Mouse (Mus musculus) hindbrain, embryonic 10.5 days (tissue): ENCODE measurements around the gene Nxph4. TPM values are rescaled to one million over a fixed set of nuclear protein-coding genes. Genes with fewer than 3 reads are reported as not detected.

Experiments
- DNase-seq: peaks from one replicate; pipeline ENCODE4 v3.0.0-alpha.2; 2017; ENCODE audit warnings: low spot score
- H3K27ac ChIP-seq: fragments of 300-500 bp; sonication (generic); 2 replicates; pipeline ENCODE4 v1.5.1; 2016; ENCODE audit warnings: mild to moderate bottlenecking, moderate library complexity
- H3K27me3 ChIP-seq: fragments of 300-500 bp; sonication (generic); 2 replicates; pipeline ENCODE4 v1.6.1; 2016; ENCODE audit warnings: mild to moderate bottlenecking; ENCODE audit not compliant: poor library complexity, insufficient read depth, severe bottlenecking
- H3K36me3 ChIP-seq: fragments of 300-500 bp; sonication (generic); 2 replicates; pipeline ENCODE4 v1.6.1; 2016; ENCODE audit warnings: mild to moderate bottlenecking, moderate library complexity
- H3K4me1 ChIP-seq: fragments of 300-500 bp; sonication (generic); replicated peaks from 2 replicates; pipeline ENCODE4 v1.6.1; 2016; ENCODE audit warnings: mild to moderate bottlenecking
- H3K4me3 ChIP-seq: fragments of 300-500 bp; sonication (generic); 2 replicates; pipeline ENCODE4 v1.5.1; 2016; ENCODE audit warnings: mild to moderate bottlenecking, moderate library complexity
- H3K9me3 ChIP-seq: fragments of 300-500 bp; sonication (generic); 2 replicates; pipeline ENCODE4 v1.6.1; 2016; ENCODE audit warnings: mild to moderate bottlenecking, moderate library complexity
- WGBS: fragments of 180-500 bp; shearing (Covaris S2); methylation state at CpG from one replicate; pipeline ENCODE4 v1.1.7; 2016; 5-methylcytosine and 5-hydroxymethylcytosine counted together
- polyA plus RNA-seq: library from polyadenylated mRNA; unstranded; fragments of >200 nt; fragmentation: Nextera tagmentation; extraction: Ambion mirVana; gene quantifications from 2 replicates; pipeline ENCODE4 v1.2.1, GENCODE M21; 2016

Nxph4 gene
- polyA plus RNA-seq, 1 experiment from 2014 or later = 70.9 TPM

DNA sequence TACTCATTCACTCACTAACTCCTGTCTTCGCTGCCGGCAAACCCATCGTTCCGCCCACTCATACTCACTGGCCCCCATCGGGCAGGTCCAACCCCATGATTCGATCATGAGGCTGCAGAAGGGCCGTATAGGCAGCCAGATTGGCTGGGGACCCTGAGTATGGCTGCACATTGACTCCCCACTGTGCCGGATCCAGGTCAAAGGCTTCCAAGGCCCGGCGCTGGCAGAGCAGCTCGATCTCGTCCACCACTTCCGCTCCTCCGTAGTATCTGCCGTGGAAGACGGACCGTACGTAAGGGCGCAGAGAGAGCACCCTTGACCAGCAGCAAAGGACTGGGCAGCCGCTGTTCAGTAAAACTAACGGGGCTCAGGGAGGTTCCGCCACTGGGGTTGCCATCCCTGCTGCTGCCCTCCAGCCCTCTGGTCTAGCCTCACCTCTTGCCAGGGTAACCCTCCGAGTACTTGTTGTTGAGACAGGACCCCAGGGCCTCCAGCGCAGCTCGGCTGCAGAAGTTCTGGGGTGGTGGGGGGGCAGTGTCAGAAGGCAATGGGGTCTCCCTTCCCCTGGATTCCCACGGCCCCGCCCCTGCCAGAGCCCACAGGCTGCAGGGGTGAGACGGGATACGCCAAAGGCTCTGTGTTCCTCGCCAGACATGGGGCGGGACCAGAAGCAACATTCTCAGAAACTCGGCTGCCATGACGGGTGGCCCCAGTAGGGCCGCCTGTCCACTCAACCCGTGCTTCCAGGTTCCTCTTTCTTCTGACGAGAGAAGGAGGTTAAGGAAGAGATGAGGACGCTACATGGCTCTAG, 14.3 kb downstream of the Nxph4 start:
- H3K4me3 ChIP-seq = peak overlapping the region; percentile 67; the same call in 1 of the 2 replicates
- peak overlapping the region; percentile 35; the same call in 1 of the 2 replicates for H3K27ac ChIP-seq
- DNase-seq = no peak
- peaks cover 83% of the 10 kb centered on the region for H3K27me3 ChIP-seq
- WGBS = 95% methylated on average over 37 of the region's 37 CpGs
- H3K4me1 ChIP-seq = peaks cover 77% of the 10 kb centered on the region
- H3K9me3 ChIP-seq = 0 out of 2 replicates have a peak, but pooled peaks cover 5% of the 10 kb centered on the region
- H3K36me3 ChIP-seq = peaks cover 41% of the 10 kb centered on the region

DNA sequence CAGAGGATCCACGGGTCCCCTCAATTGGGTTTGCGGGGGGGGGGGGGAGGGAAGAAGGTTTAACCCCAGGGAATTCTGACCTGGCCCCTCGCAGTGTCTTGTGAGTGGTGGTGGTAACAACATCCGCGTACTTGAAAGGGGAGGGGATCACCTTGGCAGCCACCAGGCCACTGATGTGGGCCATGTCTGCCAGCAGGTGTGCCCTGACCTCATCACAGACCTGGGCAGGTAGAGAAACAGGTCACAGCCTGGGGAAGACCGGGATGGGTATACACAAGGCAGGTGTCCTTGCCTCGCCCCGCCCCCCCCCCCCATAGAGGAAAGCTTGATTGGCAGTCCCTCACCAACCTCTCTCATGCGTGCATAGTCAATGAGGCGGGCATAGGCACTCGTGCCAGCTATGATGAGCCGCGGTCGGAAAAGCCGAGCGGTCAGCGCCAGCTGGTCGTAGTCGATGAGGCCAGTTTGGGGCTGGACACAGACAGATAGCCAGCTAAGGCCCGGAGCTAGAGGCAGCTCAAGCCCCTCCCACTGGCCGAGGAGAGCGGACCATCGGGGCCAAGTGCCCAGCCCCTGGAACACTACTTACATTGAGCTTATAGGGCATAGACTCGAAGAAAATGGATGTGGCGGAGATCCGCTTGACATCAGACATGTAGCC, 15.2 kb downstream of the Nxph4 start:
- WGBS = 95% methylated on average over 25 of the region's 26 CpGs
- H3K9me3 ChIP-seq = 0 out of 2 replicates have a peak, but pooled peaks cover 5% of the 10 kb centered on the region
- H3K4me1 ChIP-seq = peaks cover 77% of the 10 kb centered on the region
- no peak overlapping the region; the same call in 1 of the 2 replicates for H3K4me3 ChIP-seq
- no peak overlapping the region for H3K27ac ChIP-seq
- no peak for DNase-seq
- H3K27me3 ChIP-seq = peaks cover 83% of the 10 kb centered on the region
- peaks cover 41% of the 10 kb centered on the region for H3K36me3 ChIP-seq

DNA sequence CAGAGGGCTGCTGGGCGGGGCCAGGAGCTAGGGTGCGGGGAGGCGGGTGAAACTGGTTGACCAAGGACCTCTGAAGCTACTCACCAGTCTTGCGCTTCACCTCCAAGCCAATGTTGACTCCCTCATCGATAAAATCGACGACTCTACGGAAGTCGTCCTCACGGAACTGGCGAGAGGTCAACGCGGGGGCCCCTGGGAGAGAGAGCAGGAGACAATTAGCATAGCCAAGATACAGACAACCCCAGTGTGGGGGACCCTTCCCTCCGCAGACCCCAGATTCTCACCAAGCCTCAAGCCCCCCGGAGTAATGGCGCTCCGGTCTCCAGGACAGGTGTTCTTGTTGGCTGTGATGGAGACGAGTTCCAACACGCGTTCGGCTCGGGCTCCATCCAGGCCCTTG, 16.4 kb downstream of the Nxph4 start:
- H3K27me3 ChIP-seq = peaks cover 83% of the 10 kb centered on the region
- 91% methylated on average over 22 of the region's 22 CpGs for WGBS
- 0 out of 2 replicates have a peak, but pooled peaks cover 5% of the 10 kb centered on the region for H3K9me3 ChIP-seq
- peaks cover 87% of the 10 kb centered on the region for H3K4me1 ChIP-seq
- DNase-seq = no peak
- H3K27ac ChIP-seq = no peak overlapping the region
- H3K4me3 ChIP-seq = no peak overlapping the region
- peaks cover 41% of the 10 kb centered on the region for H3K36me3 ChIP-seq

DNA sequence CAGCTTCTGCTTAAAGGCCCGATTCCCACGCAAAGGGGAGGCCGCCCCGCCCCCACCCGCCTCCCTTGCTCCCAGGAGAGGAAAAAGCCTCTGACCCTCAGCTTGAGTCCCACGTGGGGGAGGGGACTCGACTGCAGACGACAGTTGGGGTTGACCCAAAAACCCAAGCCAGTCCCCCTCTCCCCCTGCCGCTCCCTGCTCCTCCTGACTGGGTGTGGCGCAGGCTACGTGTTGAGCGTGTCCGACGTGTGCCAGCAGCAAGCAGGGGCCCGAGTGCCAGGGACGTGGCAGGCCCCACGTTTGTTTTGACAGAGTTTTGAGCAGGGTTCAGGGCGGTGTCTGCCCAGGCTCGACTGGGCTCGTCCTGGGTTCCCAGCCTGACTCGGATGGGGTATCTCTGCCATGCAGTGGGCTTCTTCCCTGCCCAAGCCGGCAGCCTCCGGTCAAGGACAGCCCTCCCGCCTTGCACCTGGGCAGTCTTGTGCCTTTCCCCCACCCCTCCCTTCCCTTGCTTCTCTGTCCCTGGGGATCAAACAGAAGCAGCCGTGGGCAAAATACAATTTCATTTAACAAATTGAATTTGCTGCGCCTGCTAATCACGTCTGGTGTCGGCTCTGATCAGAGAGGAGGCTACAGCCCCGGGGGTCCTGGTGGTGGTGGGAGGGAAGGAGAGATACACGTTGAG, 17.6 kb downstream of the Nxph4 start:
- H3K27ac ChIP-seq = peak overlapping the region; percentile 79
- H3K9me3 ChIP-seq = 0 out of 2 replicates have a peak, but pooled peaks cover 5% of the 10 kb centered on the region
- WGBS = 6% methylated on average over 30 of the region's 30 CpGs
- DNase-seq = peak; percentile 59
- H3K4me3 ChIP-seq = peak overlapping the region; percentile 40
- H3K4me1 ChIP-seq = peaks cover 95% of the 10 kb centered on the region
- peaks cover 41% of the 10 kb centered on the region for H3K36me3 ChIP-seq
- peaks cover 90% of the 10 kb centered on the region for H3K27me3 ChIP-seq

DNA sequence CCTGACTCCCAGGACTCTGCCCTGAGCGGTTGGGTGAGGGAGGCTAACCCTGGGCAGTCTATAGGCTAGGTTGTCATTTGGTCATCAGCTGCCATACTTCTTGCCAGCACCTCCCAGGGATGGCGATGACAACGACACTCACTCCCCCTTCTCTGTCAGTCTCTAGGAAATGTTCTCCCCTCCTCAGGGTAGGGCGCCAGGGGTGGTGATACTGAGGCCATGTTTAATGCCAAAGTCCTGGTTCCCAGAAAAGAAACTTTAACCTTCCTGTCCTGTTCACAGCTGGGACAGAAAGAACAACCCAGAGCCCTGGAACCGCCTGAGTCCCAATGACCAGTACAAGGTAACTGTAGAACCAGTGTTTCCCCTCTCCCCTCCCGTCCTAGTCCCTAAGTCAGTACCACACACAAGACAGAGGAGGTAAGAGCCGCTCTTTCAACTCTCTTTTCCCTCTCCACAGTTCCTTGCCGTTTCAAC, 18.3 kb downstream of the Nxph4 start:
- Histone ChIP-seq H3K36me3 (peaks cover 41% of the 10 kb centered on the region), H3K9me3 (0 out of 2 replicates have a peak, but pooled peaks cover 5% of the 10 kb centered on the region), H3K4me3 (peak overlapping the region; percentile 40), H3K4me1 (peaks cover 95% of the 10 kb centered on the region), H3K27me3 (peaks cover 92% of the 10 kb centered on the region), H3K27ac (peak overlapping the region; percentile 79)
- no peak for DNase-seq
- 14% methylated on average over 8 of the region's 8 CpGs for WGBS

DNA sequence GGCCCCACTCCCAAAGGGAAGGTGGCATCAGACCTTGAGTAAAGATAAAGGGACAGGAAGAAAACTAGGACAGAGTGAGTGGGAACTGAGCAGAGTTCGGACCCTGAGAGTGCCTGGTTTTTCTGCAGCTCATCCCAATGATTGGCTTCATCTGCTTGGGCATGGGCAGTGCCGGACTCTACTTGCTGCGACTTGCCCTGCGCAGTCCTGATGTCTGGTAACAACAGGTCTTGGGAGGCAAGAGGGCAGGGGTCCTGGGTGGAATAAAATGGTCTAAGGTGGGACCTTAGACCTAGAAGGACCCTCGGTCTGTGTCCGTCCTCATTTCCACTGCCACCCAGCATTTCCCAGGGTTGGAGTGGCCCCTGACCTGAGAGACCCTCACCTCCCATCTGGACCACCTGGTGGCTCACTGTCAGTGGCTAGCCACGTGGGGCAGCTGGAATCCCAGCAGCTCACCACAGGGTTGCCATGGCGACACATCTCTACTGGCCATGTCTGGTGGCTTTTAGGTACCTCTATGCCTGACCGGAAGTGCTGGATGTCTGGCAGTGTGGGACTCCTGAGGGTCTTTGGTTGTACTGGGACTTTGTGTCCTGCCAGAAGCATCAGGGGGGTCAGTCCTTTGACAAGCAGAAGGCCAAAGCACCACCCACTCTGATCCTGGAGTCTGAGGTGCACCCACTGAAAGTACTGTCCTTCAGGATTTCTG, 18.9 kb downstream of the Nxph4 start:
- Histone ChIP-seq H3K27ac (peak overlapping the region; percentile 79), H3K4me3 (peak overlapping the region; percentile 40), H3K36me3 (peaks cover 36% of the 10 kb centered on the region), H3K9me3 (0 out of 2 replicates have a peak, but pooled peaks cover 5% of the 10 kb centered on the region), H3K27me3 (peaks cover 98% of the 10 kb centered on the region), H3K4me1 (peaks cover 95% of the 10 kb centered on the region)
- DNase-seq = peak; percentile 43
- WGBS = 20% methylated on average over 9 of the region's 9 CpGs

DNA sequence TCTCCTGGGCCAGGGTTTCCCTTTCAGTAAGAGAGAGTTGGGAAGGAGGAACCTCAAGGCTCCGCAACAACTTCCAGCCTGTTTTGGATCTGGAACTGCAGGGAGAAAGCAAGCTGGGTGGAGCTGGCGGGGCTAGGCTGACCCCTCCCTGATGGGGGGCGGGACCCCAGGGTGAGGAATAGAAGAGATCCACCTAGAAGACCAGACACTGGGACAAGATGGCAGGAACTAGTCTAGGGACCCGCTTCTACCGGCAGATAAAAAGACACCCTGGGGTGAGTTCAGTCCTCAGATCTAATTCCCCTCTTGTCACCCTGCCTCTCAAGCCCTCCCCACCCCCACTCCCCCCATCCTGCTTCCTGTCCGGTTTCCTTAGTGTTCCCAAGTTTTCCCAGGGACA, 19.6 kb downstream of the Nxph4 start, which contains the start of gene Ndufa4l2:
TSS of gene Ndufa4l2 (plus strand) at position 204 of the 400 bp plus-strand sequence.
- Histone ChIP-seq H3K27ac (peak within 1 kb of the TSS; percentile 89), H3K27me3 (peaks cover 98% of the 10 kb centered on the region), H3K4me3 (peak within 1 kb of the TSS; percentile 59), H3K9me3 (0 out of 2 replicates have a peak, but pooled peaks cover 2% of the 10 kb centered on the region), H3K4me1 (peaks cover 95% of the 10 kb centered on the region), H3K36me3 (peaks cover 29% of the 10 kb centered on the region)
- DNase-seq = no peak
- 4% methylated on average over 6 of the region's 6 CpGs for WGBS

DNA sequence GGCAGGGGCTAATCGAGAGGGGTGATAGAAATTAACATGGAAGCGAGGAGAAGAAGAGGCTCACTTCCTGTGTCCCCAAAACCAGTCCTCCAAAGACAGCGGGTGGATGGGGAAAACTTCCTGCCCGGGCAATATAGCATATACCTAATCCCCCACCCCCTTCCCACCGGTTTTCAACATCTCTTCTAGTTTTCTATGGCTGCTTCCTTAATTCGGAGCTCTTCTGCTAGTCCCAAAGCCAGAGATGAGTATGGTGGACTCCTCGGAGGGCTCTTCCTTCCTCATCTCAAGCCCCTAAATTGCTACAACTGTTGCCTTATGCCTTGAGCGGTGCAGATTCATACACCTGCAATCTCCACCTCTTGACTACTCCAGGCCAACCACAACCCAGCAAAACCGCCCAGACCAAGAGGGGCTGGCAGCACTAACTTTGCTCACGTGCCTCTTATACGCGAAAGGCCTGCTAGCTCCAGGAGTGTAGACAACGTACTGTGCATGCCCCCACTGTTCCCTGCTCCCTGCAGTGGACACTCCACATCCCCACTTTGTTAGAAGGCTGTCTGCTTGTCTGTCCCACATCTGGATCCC, 20.2 kb downstream of the Nxph4 start:
- Histone ChIP-seq H3K4me3 (peak overlapping the region; percentile 59), H3K27me3 (peaks cover 99% of the 10 kb centered on the region), H3K36me3 (peaks cover 24% of the 10 kb centered on the region), H3K27ac (peak overlapping the region; percentile 89), H3K4me1 (peaks cover 96% of the 10 kb centered on the region), H3K9me3 (0 out of 2 replicates have a peak, but pooled peaks cover under 1% of the 10 kb centered on the region)
- 11% methylated on average over 13 of the region's 13 CpGs for WGBS
- no peak for DNase-seq

DNA sequence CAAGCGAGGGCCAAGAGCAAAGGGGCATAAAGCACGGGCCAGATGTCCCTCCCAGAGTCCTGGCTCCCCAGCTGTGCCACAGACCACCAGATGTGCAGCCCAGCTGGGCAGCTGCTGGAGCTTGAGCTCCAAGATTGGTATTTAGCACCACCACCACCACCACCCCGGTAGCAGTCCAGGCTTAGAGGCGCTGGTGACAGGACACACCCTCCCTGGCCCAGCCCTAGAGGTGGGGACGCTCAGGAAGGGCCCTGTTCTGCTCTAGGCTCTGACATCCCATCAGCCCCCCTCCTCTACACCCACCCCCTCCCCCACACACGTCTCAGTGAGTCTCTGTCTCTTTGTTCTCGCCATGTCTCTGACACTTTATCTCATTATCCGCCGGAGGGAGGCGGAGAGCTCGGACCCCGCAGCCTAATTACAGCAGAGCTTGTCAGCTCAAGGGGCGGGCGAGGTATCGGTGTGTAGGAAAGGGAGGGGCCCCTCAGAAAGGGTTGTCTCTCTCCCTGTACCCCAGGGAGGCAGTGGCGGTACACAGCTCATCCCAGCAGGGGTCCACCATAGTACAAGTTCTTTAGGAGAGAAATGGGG, 20.8 kb downstream of the Nxph4 start:
- Histone ChIP-seq H3K4me3 (peak overlapping the region; percentile 59), H3K27ac (peak overlapping the region; percentile 89), H3K36me3 (peaks cover 18% of the 10 kb centered on the region), H3K27me3 (peaks cover 99% of the 10 kb centered on the region), H3K9me3 (no peaks in the 10 kb centered on the region), H3K4me1 (peaks cover 99% of the 10 kb centered on the region)
- WGBS = under 1% methylated on average over 16 of the region's 16 CpGs
- peak; percentile 63 for DNase-seq

DNA sequence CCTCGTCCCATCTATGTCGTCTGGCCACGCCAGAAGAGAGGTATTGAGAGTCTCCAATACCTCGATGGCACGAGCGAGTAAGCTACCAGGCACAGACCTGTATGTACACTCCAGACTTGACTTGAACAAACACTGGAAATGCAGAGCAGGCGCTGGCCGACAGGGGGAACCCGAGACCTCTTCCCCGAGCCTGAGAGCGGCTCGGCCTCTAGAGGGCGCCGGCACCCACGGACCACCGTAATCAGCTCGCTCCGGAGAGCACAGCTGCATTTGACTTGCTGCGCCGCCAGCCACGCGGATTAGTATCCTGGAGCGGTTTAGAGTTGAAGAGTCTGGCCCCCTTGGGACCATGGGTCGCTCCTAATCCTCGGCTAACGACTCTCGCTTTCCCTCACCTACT, 21.5 kb downstream of the Nxph4 start:
- WGBS = under 1% methylated on average over 27 of the region's 27 CpGs
- H3K27me3 ChIP-seq = peaks cover 99% of the 10 kb centered on the region

DNA sequence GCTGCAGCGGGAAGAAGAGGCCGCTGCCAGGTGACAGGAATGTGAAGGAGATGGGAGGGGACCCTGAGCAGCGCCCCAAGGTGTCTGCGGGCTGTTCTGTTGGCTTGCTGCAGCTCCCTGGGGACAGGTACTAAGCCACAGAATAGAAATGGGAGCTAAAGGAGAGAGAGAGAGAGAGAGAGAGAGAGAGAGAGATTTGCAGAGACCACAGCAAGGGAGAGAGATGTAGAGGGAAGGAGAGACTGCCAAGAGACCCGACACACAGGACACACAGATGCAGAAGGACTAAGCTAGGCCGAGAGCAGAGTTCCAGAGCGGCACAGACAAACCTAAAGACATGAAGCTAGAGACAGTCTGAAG, 22.1 kb downstream of the Nxph4 start:
- H3K9me3 ChIP-seq = no peaks in the 10 kb centered on the region
- peaks cover 99% of the 10 kb centered on the region for H3K4me1 ChIP-seq
- peaks cover 5% of the 10 kb centered on the region for H3K36me3 ChIP-seq
- peak overlapping the region; percentile 59 for H3K4me3 ChIP-seq
- WGBS = 3% methylated on average over 7 of the region's 7 CpGs
- peaks cover 99% of the 10 kb centered on the region for H3K27me3 ChIP-seq
- DNase-seq = no peak
- H3K27ac ChIP-seq = peak overlapping the region; percentile 89

More for the DNA sequence above, 21.5 kb downstream of the Nxph4 start:
- peaks cover 10% of the 10 kb centered on the region for H3K36me3 ChIP-seq
- H3K9me3 ChIP-seq = no peaks in the 10 kb centered on the region
- peak overlapping the region; percentile 59 for H3K4me3 ChIP-seq
- H3K4me1 ChIP-seq = peaks cover 100% of the 10 kb centered on the region
- DNase-seq = peak; percentile 96
- peak overlapping the region; percentile 89 for H3K27ac ChIP-seq
